Mouse (Mus musculus) hindbrain, embryonic 10.5 days (tissue): ENCODE results near the gene Rexo1. TPM values are rescaled to one million over a fixed set of nuclear protein-coding genes. Genes with fewer than 3 reads are reported as not detected.

Experiments used
- DNase-seq: peaks from one replicate; pipeline ENCODE4 v3.0.0-alpha.2; 2017; ENCODE audit warnings: low spot score
- H3K27ac ChIP-seq: fragments of 300-500 bp; sonication (generic); 2 replicates; pipeline ENCODE4 v1.5.1; 2016; ENCODE audit warnings: mild to moderate bottlenecking, moderate library complexity
- H3K27me3 ChIP-seq: fragments of 300-500 bp; sonication (generic); 2 replicates; pipeline ENCODE4 v1.6.1; 2016; ENCODE audit warnings: mild to moderate bottlenecking; ENCODE audit not compliant: poor library complexity, insufficient read depth, severe bottlenecking
- H3K36me3 ChIP-seq: fragments of 300-500 bp; sonication (generic); 2 replicates; pipeline ENCODE4 v1.6.1; 2016; ENCODE audit warnings: mild to moderate bottlenecking, moderate library complexity
- H3K4me1 ChIP-seq: fragments of 300-500 bp; sonication (generic); replicated peaks from 2 replicates; pipeline ENCODE4 v1.6.1; 2016; ENCODE audit warnings: mild to moderate bottlenecking
- H3K4me3 ChIP-seq: fragments of 300-500 bp; sonication (generic); 2 replicates; pipeline ENCODE4 v1.5.1; 2016; ENCODE audit warnings: mild to moderate bottlenecking, moderate library complexity
- H3K9me3 ChIP-seq: fragments of 300-500 bp; sonication (generic); 2 replicates; pipeline ENCODE4 v1.6.1; 2016; ENCODE audit warnings: mild to moderate bottlenecking, moderate library complexity
- WGBS: fragments of 180-500 bp; shearing (Covaris S2); methylation state at CpG from one replicate; pipeline ENCODE4 v1.1.7; 2016; 5-methylcytosine and 5-hydroxymethylcytosine counted together
- polyA plus RNA-seq: library from polyadenylated mRNA; unstranded; fragments of >200 nt; fragmentation: Nextera tagmentation; extraction: Ambion mirVana; gene quantifications from 2 replicates; pipeline ENCODE4 v1.2.1, GENCODE M21; 2016

The Rexo1 gene
- polyA plus RNA-seq, 1 experiment from 2014 or later: 38.5 TPM

GRCm38 (mm10) chr10:80560621-80561020 lies 739 bp downstream of the Rexo1 start:
- 2% methylated on average over 13 of the region's 13 CpGs for WGBS
- DNase-seq: no peak
- H3K4me3 ChIP-seq: peak overlapping the region; percentile 83
- H3K27ac ChIP-seq: peak overlapping the region; percentile 99
- H3K9me3 ChIP-seq: no peaks in the 10 kb centered on the region
- H3K4me1 ChIP-seq: peaks cover 48% of the 10 kb centered on the region
- no peaks in the 10 kb centered on the region for H3K27me3 ChIP-seq
- no peaks in the 10 kb centered on the region; the same call in 1 of the 2 replicates for H3K36me3 ChIP-seq

GRCm38 (mm10) chr10:80559431-80559830 lies 1.9 kb downstream of the Rexo1 start:
- no peak for DNase-seq
- H3K4me3 ChIP-seq: peak overlapping the region; percentile 26; the same call in 1 of the 2 replicates
- no peaks in the 10 kb centered on the region for H3K9me3 ChIP-seq

GRCm38 (mm10) chr10:80557346-80557965 lies 3.9 kb downstream of the Rexo1 start:
- Histone ChIP-seq H3K27me3 (no peaks in the 10 kb centered on the region), H3K36me3 (peaks cover 3% of the 10 kb centered on the region; the same call in 1 of the 2 replicates), H3K4me3 (0 out of 2 replicates have a peak overlapping the region, but pooled peaks have one; percentile 1), H3K27ac (no peak overlapping the region), H3K4me1 (peaks cover 52% of the 10 kb centered on the region), H3K9me3 (no peaks in the 10 kb centered on the region)
- peak; percentile 77 for DNase-seq
- WGBS: 38% methylated on average over 5 of the region's 5 CpGs

More at GRCm38 (mm10) chr10:80559431-80559830, 1.9 kb downstream of the Rexo1 start:
- Histone ChIP-seq H3K27me3 (no peaks in the 10 kb centered on the region), H3K36me3 (peaks cover 2% of the 10 kb centered on the region; the same call in 1 of the 2 replicates), H3K4me1 (peaks cover 48% of the 10 kb centered on the region), H3K27ac (no peak overlapping the region)
- WGBS: 92% methylated on average over 7 of the region's 7 CpGs

- no peak for DNase-seq
- Histone ChIP-seq H3K4me1 (peaks cover 28% of the 10 kb centered on the region), H3K27me3 (no peaks in the 10 kb centered on the region), H3K9me3 (no peaks in the 10 kb centered on the region), H3K36me3 (peaks cover 23% of the 10 kb centered on the region), H3K4me3 (no peak overlapping the region), H3K27ac (peak overlapping the region; percentile 12; the same call in 1 of the 2 replicates)
- 87% methylated on average over 6 of the region's 6 CpGs for WGBS
Measured at GRCm38 (mm10) chr10:80553997-80554396, 7.4 kb downstream of the Rexo1 start.

- 92% methylated on average over 8 of the region's 8 CpGs for WGBS
- no peak for DNase-seq
- Histone ChIP-seq H3K27ac (peak overlapping the region; percentile 54; the same call in 1 of the 2 replicates), H3K4me1 (peaks cover 30% of the 10 kb centered on the region), H3K36me3 (peaks cover 28% of the 10 kb centered on the region), H3K9me3 (no peaks in the 10 kb centered on the region), H3K4me3 (no peak overlapping the region), H3K27me3 (no peaks in the 10 kb centered on the region)
Measured at GRCm38 (mm10) chr10:80553575-80553974, 7.8 kb downstream of the Rexo1 start.

- no peak overlapping the region for H3K27ac ChIP-seq
- no peaks in the 10 kb centered on the region for H3K9me3 ChIP-seq
- WGBS: 64% methylated on average over 9 of the region's 9 CpGs
- H3K27me3 ChIP-seq: no peaks in the 10 kb centered on the region
- peaks cover 21% of the 10 kb centered on the region for H3K4me1 ChIP-seq
- peaks cover 40% of the 10 kb centered on the region for H3K36me3 ChIP-seq
- no peak for DNase-seq
- no peak overlapping the region for H3K4me3 ChIP-seq
Measured at GRCm38 (mm10) chr10:80552364-80552763, 9.0 kb downstream of the Rexo1 start.

- Histone ChIP-seq H3K4me1 (peaks cover 13% of the 10 kb centered on the region), H3K27me3 (no peaks in the 10 kb centered on the region), H3K27ac (no peak overlapping the region), H3K36me3 (peaks cover 67% of the 10 kb centered on the region), H3K4me3 (no peak overlapping the region), H3K9me3 (no peaks in the 10 kb centered on the region)
- whole genome bisulfite sequencing: 91% methylated on average over 21 of the region's 21 CpGs
- DNase-seq: no peak
Measured at GRCm38 (mm10) chr10:80549279-80549678, 12.1 kb downstream of the Rexo1 start.

GRCm38 (mm10) chr10:80548428-80549006 lies 12.8 kb downstream of the Rexo1 start:
- peaks cover 75% of the 10 kb centered on the region for H3K36me3 ChIP-seq

GRCm38 (mm10) chr10:80547539-80547938 lies 13.8 kb downstream of the Rexo1 start:
- Histone ChIP-seq H3K27ac (peak overlapping the region; percentile 29; the same call in 1 of the 2 replicates), H3K4me1 (peaks cover 8% of the 10 kb centered on the region), H3K27me3 (no peaks in the 10 kb centered on the region), H3K36me3 (peaks cover 85% of the 10 kb centered on the region), H3K9me3 (no peaks in the 10 kb centered on the region), H3K4me3 (no peak overlapping the region)
- no peak for DNase-seq
- WGBS: 92% methylated on average over 15 of the region's 15 CpGs

More at GRCm38 (mm10) chr10:80548428-80549006, 12.8 kb downstream of the Rexo1 start:
- H3K4me3 ChIP-seq: no peak overlapping the region; the same call in 1 of the 2 replicates
- H3K4me1 ChIP-seq: peaks cover 8% of the 10 kb centered on the region
- H3K27ac ChIP-seq: peak overlapping the region; percentile 62; the same call in 1 of the 2 replicates
- no peaks in the 10 kb centered on the region for H3K9me3 ChIP-seq
- H3K27me3 ChIP-seq: no peaks in the 10 kb centered on the region
- peak; percentile 75 for DNase-seq
- WGBS: 75% methylated on average over 10 of the region's 10 CpGs

GRCm38 (mm10) chr10:80546945-80547344 lies 14.4 kb downstream of the Rexo1 start:
- Histone ChIP-seq H3K9me3 (no peaks in the 10 kb centered on the region), H3K36me3 (peaks cover 91% of the 10 kb centered on the region), H3K27me3 (no peaks in the 10 kb centered on the region), H3K27ac (no peak overlapping the region), H3K4me3 (no peak overlapping the region), H3K4me1 (peaks cover 8% of the 10 kb centered on the region)
- WGBS: 95% methylated on average over 4 of the region's 4 CpGs
- DNase-seq: no peak

- peaks cover 98% of the 10 kb centered on the region for H3K36me3 ChIP-seq
Measured at GRCm38 (mm10) chr10:80545590-80545989, 15.8 kb downstream of the Rexo1 start.

GRCm38 (mm10) chr10:80543873-80544272 lies 17.5 kb downstream of the Rexo1 start:
- WGBS: 96% methylated on average over 14 of the region's 14 CpGs
- no peak for DNase-seq
- Histone ChIP-seq H3K36me3 (peaks cover 81% of the 10 kb centered on the region), H3K4me1 (peaks cover 16% of the 10 kb centered on the region), H3K9me3 (no peaks in the 10 kb centered on the region), H3K4me3 (no peak overlapping the region), H3K27ac (no peak overlapping the region), H3K27me3 (0 out of 2 replicates have a peak, but pooled peaks cover 3% of the 10 kb centered on the region)

More at GRCm38 (mm10) chr10:80545590-80545989, 15.8 kb downstream of the Rexo1 start:
- peaks cover 8% of the 10 kb centered on the region for H3K4me1 ChIP-seq
- no peaks in the 10 kb centered on the region for H3K9me3 ChIP-seq
- DNase-seq: no peak
- H3K27ac ChIP-seq: no peak overlapping the region
- H3K27me3 ChIP-seq: no peaks in the 10 kb centered on the region
- no peak overlapping the region for H3K4me3 ChIP-seq
- WGBS: 91% methylated on average over 8 of the region's 8 CpGs

- Histone ChIP-seq H3K27me3 (peaks cover 47% of the 10 kb centered on the region), H3K4me1 (peaks cover 30% of the 10 kb centered on the region), H3K27ac (no peak overlapping the region), H3K4me3 (0 out of 2 replicates have a peak overlapping the region, but pooled peaks have one; percentile 46), H3K36me3 (peaks cover 37% of the 10 kb centered on the region), H3K9me3 (no peaks in the 10 kb centered on the region)
- no peak for DNase-seq
- WGBS: 44% methylated on average over 5 of the region's 5 CpGs
Measured at GRCm38 (mm10) chr10:80539493-80539892, 21.9 kb downstream of the Rexo1 start.
